Mouse (Mus musculus): ENCODE results near the gene Tctn1.

GRCm38 (mm10) chr5:122247934-122248333, 16.3 kb downstream of the Tctn1 start:
- TF ChIP-seq POLR2A (IDR thresholded peaks at IDR 0.05; ENCODE audit: insufficient read depth, low read depth, low read length), result no peak
- no peak for TF ChIP-seq CTCF (IDR thresholded peaks at IDR 0.05)

Data from heart, adult 2 months (tissue).